Mouse (Mus musculus) MEL (cell line): ENCODE measurements around the gene Ptcd2. TPM values are rescaled to one million over a fixed set of nuclear protein-coding genes. Genes with fewer than 3 reads are reported as not detected.

Source experiments
- DNase-seq: peaks from one replicate; pipeline ENCODE4 v3.0.0; 2011; ENCODE audit warnings: low read depth, low spot score
- H3K27ac ChIP-seq: 2 replicates; pipeline ENCODE4 v1.5.1; 2012; ENCODE audit warnings: low read depth, mild to moderate bottlenecking, control low read depth, low read length, moderate library complexity; ENCODE audit not compliant: control insufficient read depth
- H3K27me3 ChIP-seq, 2 experiments: fragments of 150-350 bp in 1 of 2; sonication (generic) in 1 of 2; 2 replicates each; pipeline ENCODE4 v1.6.1; 2012; ENCODE audit warnings: low read length in 2 of 2, mild to moderate bottlenecking in 2 of 2, improper control_type of control experiment in 1 of 2, moderate library complexity in 1 of 2; ENCODE audit not compliant: insufficient read depth in 2 of 2, control insufficient read depth in 1 of 2
- H3K36me3 ChIP-seq, 2 experiments: 2 replicates each; pipeline ENCODE4 v1.6.1; 2012 to 2014; ENCODE audit warnings: low read length in 2 of 2, improper control_type of control experiment in 1 of 2, inconsistent platforms in 1 of 2, mild to moderate bottlenecking in 1 of 2; ENCODE audit not compliant: insufficient read depth in 2 of 2, control insufficient read depth in 1 of 2
- H3K4me1 ChIP-seq, 2 experiments: fragments of 150-350 bp in 1 of 2; sonication (generic) in 1 of 2; 2 replicates each; pipeline ENCODE4 v1.6.1; 2012; ENCODE audit warnings: low read length in 2 of 2, improper control_type of control experiment in 1 of 2, mild to moderate bottlenecking in 1 of 2; ENCODE audit not compliant: insufficient read depth in 2 of 2, control insufficient read depth in 1 of 2
- H3K4me3 ChIP-seq, 2 experiments: fragments of 150-350 bp in 1 of 2; sonication (generic) in 1 of 2; 2 replicates each; pipeline ENCODE4 v1.5.1; 2012; ENCODE audit warnings: low read depth in 2 of 2, low read length in 2 of 2, mild to moderate bottlenecking in 2 of 2, moderate library complexity in 2 of 2, control low read depth in 1 of 2, improper control_type of control experiment in 1 of 2; ENCODE audit not compliant: control insufficient read depth in 1 of 2, insufficient read depth in 1 of 2
- H3K79me2 ChIP-seq: 2 replicates; pipeline ENCODE4 v1.6.1; 2012; ENCODE audit warnings: mild to moderate bottlenecking, low read length, moderate library complexity; ENCODE audit not compliant: control insufficient read depth, poor library complexity, insufficient read depth
- H3K9ac ChIP-seq: 2 replicates; pipeline ENCODE4 v1.6.1; 2012; ENCODE audit warnings: low read depth, mild to moderate bottlenecking, control low read depth, low read length, moderate library complexity; ENCODE audit not compliant: control insufficient read depth, poor library complexity, severe bottlenecking
- H3K9me3 ChIP-seq: fragments of 150-350 bp; sonication (generic); replicated peaks from 2 replicates; pipeline ENCODE4 v1.6.1; 2012; ENCODE audit warnings: mild to moderate bottlenecking, low read length, improper control_type of control experiment, moderate library complexity; ENCODE audit not compliant: insufficient read depth
- CHD1 ChIP-seq: IDR thresholded peaks from 2 replicates; pipeline ENCODE4 v1.6.1; 2012; ENCODE audit warnings: low read depth, mild to moderate bottlenecking, inconsistent platforms, low read length, improper control_type of control experiment
- CHD2 ChIP-seq: IDR thresholded peaks from 2 replicates; pipeline ENCODE4 v1.6.1; 2011; ENCODE audit warnings: low read length, improper control_type of control experiment
- CTCF ChIP-seq, 3 experiments: IDR thresholded peaks in 2 of 3; conservative IDR thresholded peaks in 1 of 3; 2 replicates each; pipeline ENCODE4 v1.5.1; 2011 to 2012; ENCODE audit warnings: low read length in 3 of 3, low read depth in 2 of 3, mild to moderate bottlenecking in 2 of 3, improper control_type of control experiment in 1 of 3, inconsistent platforms in 1 of 3, mixed read lengths in 1 of 3, moderate library complexity in 1 of 3; ENCODE audit not compliant: control insufficient read depth in 1 of 3, insufficient read depth in 1 of 3, poor library complexity in 1 of 3, severe bottlenecking in 1 of 3
- ELF1 ChIP-seq: IDR thresholded peaks from 2 replicates; pipeline ENCODE4 v1.6.1; 2014; ENCODE audit warnings: low read depth, mild to moderate bottlenecking, inconsistent platforms, low read length, improper control_type of control experiment, moderate library complexity
- EP300 ChIP-seq, 2 experiments: IDR thresholded peaks; 2 replicates each; pipeline ENCODE4 v1.6.1; 2011; ENCODE audit warnings: improper control_type of control experiment in 2 of 2, low read length in 2 of 2, low read depth in 1 of 2, mild to moderate bottlenecking in 1 of 2
- ETS1 ChIP-seq: IDR thresholded peaks from 2 replicates; pipeline ENCODE4 v1.6.1; 2012; ENCODE audit warnings: low read depth, mild to moderate bottlenecking, inconsistent platforms, low read length, improper control_type of control experiment, moderate library complexity
- GATA1 ChIP-seq: IDR thresholded peaks from 2 replicates; pipeline ENCODE4 v1.6.1; 2011; ENCODE audit warnings: low read depth, low read length, improper control_type of control experiment
- JUND ChIP-seq: IDR thresholded peaks from 2 replicates; pipeline ENCODE4 v1.6.1; 2011; ENCODE audit warnings: low read depth, mild to moderate bottlenecking, improper control_type of control experiment, low read length
- KAT2A ChIP-seq: conservative IDR thresholded peaks from 2 replicates; pipeline ENCODE4 v1.6.1; 2012; ENCODE audit warnings: low read depth, low read length, improper control_type of control experiment, inconsistent platforms
- MAZ ChIP-seq: IDR thresholded peaks from 2 replicates; pipeline ENCODE4 v1.6.1; 2012; ENCODE audit warnings: low read depth, mild to moderate bottlenecking, inconsistent platforms, low read length, improper control_type of control experiment
- MXI1 ChIP-seq: IDR thresholded peaks from 2 replicates; pipeline ENCODE4 v1.6.1; 2011; ENCODE audit warnings: mild to moderate bottlenecking, low read depth, low read length, improper control_type of control experiment
- NELFE ChIP-seq: IDR thresholded peaks from 2 replicates; pipeline ENCODE4 v1.6.1; 2011; ENCODE audit warnings: low read depth, low read length, improper control_type of control experiment
- NRF1 ChIP-seq: IDR thresholded peaks from 2 replicates; pipeline ENCODE4 v1.6.1; 2014; ENCODE audit warnings: low read depth, mild to moderate bottlenecking, inconsistent platforms, low read length, improper control_type of control experiment, moderate library complexity; ENCODE audit not compliant: poor library complexity, insufficient read depth, severe bottlenecking
- POLR2AphosphoS2 ChIP-seq: IDR thresholded peaks from 2 replicates; pipeline ENCODE4 v1.6.1; 2011; ENCODE audit warnings: low read length, improper control_type of control experiment
- RAD21 ChIP-seq: IDR thresholded peaks from 2 replicates; pipeline ENCODE4 v1.6.1; 2011; ENCODE audit warnings: mild to moderate bottlenecking, low read depth, low read length, improper control_type of control experiment
- RCOR1 ChIP-seq: IDR thresholded peaks from 2 replicates; pipeline ENCODE4 v1.6.1; 2012; ENCODE audit warnings: low read depth, mild to moderate bottlenecking, inconsistent platforms, low read length, improper control_type of control experiment
- TAL1 ChIP-seq: IDR thresholded peaks from 2 replicates; pipeline ENCODE4 v1.6.1; 2012; ENCODE audit warnings: mild to moderate bottlenecking, inconsistent platforms, low read length, moderate library complexity, mixed read lengths
- TBP ChIP-seq: IDR thresholded peaks from 2 replicates; pipeline ENCODE4 v1.8.0; 2011; ENCODE audit warnings: low read depth, low read length, improper control_type of control experiment
- TCF12 ChIP-seq: IDR thresholded peaks from 2 replicates; pipeline ENCODE4 v1.6.1; 2014; ENCODE audit warnings: low read depth, mild to moderate bottlenecking, inconsistent platforms, low read length, improper control_type of control experiment, moderate library complexity
- ZKSCAN1 ChIP-seq: IDR thresholded peaks from 2 replicates; pipeline ENCODE4 v1.6.1; 2012; ENCODE audit warnings: low read depth, mild to moderate bottlenecking, inconsistent platforms, low read length, improper control_type of control experiment, moderate library complexity
- ZNF384 ChIP-seq: IDR thresholded peaks from 2 replicates; pipeline ENCODE4 v1.6.1; 2012; ENCODE audit warnings: low read depth, mild to moderate bottlenecking, inconsistent platforms, low read length, improper control_type of control experiment
- polyA plus RNA-seq, 2 experiments: library from polyadenylated mRNA; stranded (reverse) in 1 of 2; unstranded in 1 of 2; fragments of >175 nt in 1 of 2; fragments of >200 nt in 1 of 2; gene quantifications; 2 replicates each; pipeline versions ENCODE4 v1.2.1 to v1.2.4; 2012; ENCODE audit warnings: low replicate concordance in 2 of 2, low read depth in 1 of 2; ENCODE audit not compliant: insufficient read length in 2 of 2, insufficient read depth in 1 of 2, missing spikeins in 1 of 2
- total RNA-seq: library from RNA; depleted of rRNA; stranded (reverse); fragments of 300-350 nt; gene quantifications from 2 replicates; pipeline ENCODE4 v1.2.3, GENCODE M21; 2012

Gene Ptcd2
- total and polyA plus RNA-seq, 3 experiments, result 42.9 to 55.3 TPM; not detected in 1

GRCm38 (mm10) chr13:99356428-99357265, 12.1 kb upstream of the Ptcd2 start:
- H3K27ac ChIP-seq, result no peak overlapping the region
- no peak overlapping the region for H3K9ac ChIP-seq
- peaks cover 0 to 3% of the 10 kb centered on the region in 2 experiments; a peak in 1 of 4 replicates for H3K36me3 ChIP-seq
- peak; percentile 14 for DNase-seq
- no peaks in the 10 kb centered on the region for H3K4me1 ChIP-seq
- H3K79me2 ChIP-seq, result no peaks in the 10 kb centered on the region
- no peaks in the 10 kb centered on the region for H3K27me3 ChIP-seq
- TF ChIP-seq NRF1 (no peak), KAT2A (no peak), NELFE (no peak), TBP (no peak), ELF1 (no peak), TAL1 (no peak)
- TF ChIP-seq, all 39 proteins: peak for 0
- no peaks in the 10 kb centered on the region for H3K9me3 ChIP-seq
- H3K4me3 ChIP-seq, result no peak overlapping the region

GRCm38 (mm10) chr13:99355861-99356260, 11.4 kb upstream of the Ptcd2 start:
- TF ChIP-seq CHD2 (no peak), GATA1 (no peak), POLR2AphosphoS2 (no peak), TCF12 (no peak), RAD21 (no peak), EP300 (IDR thresholded peaks at IDR 0.05; ENCODE audit: low read depth in 1 of 2, low read length in 2 of 2) (no peak)
- Histone ChIP-seq H3K27me3 (no peaks in the 10 kb centered on the region), H3K9ac (no peak overlapping the region), H3K9me3 (no peaks in the 10 kb centered on the region), H3K27ac (no peak overlapping the region), H3K36me3 (peaks cover 0 to 3% of the 10 kb centered on the region in 2 experiments; a peak in 1 of 4 replicates), H3K79me2 (no peaks in the 10 kb centered on the region), H3K4me3 (no peak overlapping the region), H3K4me1 (no peaks in the 10 kb centered on the region)
- no peak for DNase-seq

GRCm38 (mm10) chr13:99355072-99355471, 10.6 kb upstream of the Ptcd2 start:
- no peak for TF ChIP-seq KAT2A
- TF ChIP-seq CHD1, result no peak
- TF ChIP-seq ZKSCAN1, result no peak
- no peak for TF ChIP-seq ETS1
- TF ChIP-seq RCOR1, result no peak
- TF ChIP-seq TBP, result no peak
- TF ChIP-seq JUND, result no peak
- no peak for TF ChIP-seq MAZ
- TF ChIP-seq CTCF (IDR thresholded peaks at IDR 0.05 in 2 of 3, conservative IDR thresholded peaks at IDR 0.05 in 1 of 3; ENCODE audit: control insufficient read depth in 1 of 3, insufficient read depth in 1 of 3, low read depth in 2 of 3, low read length in 3 of 3, poor library complexity in 1 of 3, severe bottlenecking in 1 of 3), result no peak
- no peak for TF ChIP-seq RAD21
- no peak for TF ChIP-seq ZNF384
- TF ChIP-seq MXI1, result no peak
- Histone ChIP-seq H3K9me3 (no peaks in the 10 kb centered on the region), H3K36me3 (peaks cover 0 to 3% of the 10 kb centered on the region in 2 experiments; a peak in 1 of 4 replicates), H3K4me3 (no peak overlapping the region), H3K79me2 (no peaks in the 10 kb centered on the region), H3K4me1 (no peaks in the 10 kb centered on the region), H3K27me3 (no peaks in the 10 kb centered on the region), H3K27ac (no peak overlapping the region), H3K9ac (no peak overlapping the region)
- DNase-seq, result no peak
